Mouse (Mus musculus) stomach, postnatal 0 days (tissue): ENCODE results near the gene Zfp658.

ENCODE experiments used
- CTCF ChIP-seq: IDR thresholded peaks from 2 replicates; pipeline ENCODE4 v1.5.1; 2016; ENCODE audit warnings: antibody characterized with exemption, low read depth, mild to moderate bottlenecking, moderate library complexity
- EP300 ChIP-seq: optimal IDR thresholded peaks from 2 replicates; pipeline ENCODE3; 2016; ENCODE audit warnings: antibody characterized with exemption

- TF ChIP-seq CTCF (no peak), EP300 (no peak)
Observed at GRCm38 (mm10) chr7:43555351-43555750, 6.7 kb upstream of the Zfp658 start.
